Mouse (Mus musculus) erythroblast, embryonic 14.5 days (primary cell): ENCODE data around the gene Dnm1.

Source experiments
- GATA1 ChIP-seq: IDR thresholded peaks from 2 replicates; pipeline ENCODE4 v1.6.1; 2012; ENCODE audit warnings: low read length, inconsistent platforms, mixed read lengths
- TAL1 ChIP-seq: IDR thresholded peaks from 3 replicates; pipeline ENCODE4 v1.6.1; 2012; ENCODE audit warnings: low read length, inconsistent platforms, mixed read lengths

DNA sequence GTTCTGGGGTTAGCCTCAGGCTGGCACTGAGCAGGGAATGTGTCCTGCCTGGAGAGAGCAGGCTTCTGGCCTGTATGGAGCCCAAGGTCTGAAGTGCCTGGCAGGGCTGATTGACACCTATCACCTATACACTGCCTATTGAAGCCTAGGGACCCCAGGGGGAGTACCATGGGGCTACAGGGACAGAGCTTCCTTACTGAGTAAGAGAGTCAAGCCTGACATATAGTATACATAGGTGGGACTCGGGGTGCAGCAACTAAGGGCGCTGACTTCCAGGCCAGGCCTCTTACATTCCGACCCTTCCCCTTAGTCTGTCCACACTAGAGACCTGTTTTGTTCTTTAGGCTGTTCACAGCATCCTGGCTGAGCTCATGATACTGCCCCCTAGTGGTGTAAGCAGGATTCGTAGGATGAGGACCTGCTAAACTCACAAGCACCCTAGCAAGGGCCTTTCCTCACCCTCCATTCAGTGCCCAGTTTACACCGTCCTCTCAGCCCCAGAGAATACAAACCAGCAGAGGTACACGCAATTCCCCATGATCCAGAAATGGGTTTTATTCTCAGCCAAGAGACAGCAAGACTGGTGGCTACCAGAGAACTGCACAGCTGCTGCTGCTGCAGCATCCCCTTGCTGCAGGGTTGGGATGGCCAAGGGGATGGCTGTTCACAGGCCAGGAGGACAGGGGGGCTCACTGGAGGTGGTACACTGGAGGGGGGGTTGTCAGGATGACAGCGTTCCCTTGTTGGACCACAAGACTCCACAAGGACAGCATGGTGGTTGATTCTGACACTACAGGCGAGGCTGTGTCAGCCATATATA, 45.0 kb downstream of the Dnm1 start:
- TF ChIP-seq TAL1 (no peak), GATA1 (no peak)
